ENCODE assay signal across 28 mouse cellular contexts in genomic region chr13:35770421-35770820, GRCm38 (mm10).
A peak's percentile ranks its signal among the peaks of the same experiment; 100 is the strongest.
DNase-seq lines count a peak whose midpoint lies in the region; ATAC-seq lines count a peak whose summit lies in the region.
"Had no signal": no experiment of that assay in that cellular context is flagged by ENCODE, and none has a peak within 500 bp of the region (broad histone marks: within the 10 kb centered on the region; RNA-seq: fewer than 3 reads in every experiment).

No protein-coding gene starts in this region.

- peak; percentile 39 for DNase-seq in cerebellum, adult 11-12 months
- DNase-seq in cerebellum, postnatal 4 days (ENCODE audit: low spot score in 2 of 2): no peak
- no peak for DNase-seq in heart, postnatal 25 days (ENCODE audit: low spot score)
- peak; percentile 35 for DNase-seq in brain, adult 2 months (ENCODE audit: low read depth, low spot score)
- peak; percentile 44 to 45 for DNase-seq in cerebellum, postnatal 36 days
- DNase-seq in kidney, postnatal 14 days: no peak
- DNase-seq: adrenal gland, postnatal 14 days; gastrocnemius, postnatal 14 days; heart, postnatal 14 days; kidney, adult 18-20 months; kidney, postnatal 36 days; layer of hippocampus, postnatal 36 days; liver, embryonic 13.5 days; lung, adult 18-20 months; spleen, adult 18-20 months; thymus, postnatal 14 days had no signal

- H3K9ac ChIP-seq in heart, embryonic 12.5 days: peak overlapping the region; percentile 13; the same call in 1 of the 2 replicates
- H3K9ac ChIP-seq: embryonic facial prominence, embryonic 15.5 days; forebrain, embryonic 12.5 days; kidney, embryonic 15.5 days; limb, embryonic 15.5 days; liver, embryonic 13.5 days had no signal

- no peaks in the 10 kb centered on the region for H3K27me3 ChIP-seq in heart, embryonic 12.5 days (replicated peaks)
- H3K27me3 ChIP-seq: CH12.LX; embryonic facial prominence, embryonic 15.5 days; forebrain, embryonic 12.5 days; kidney, embryonic 15.5 days; limb, embryonic 15.5 days; liver, embryonic 13.5 days; Patski had no signal

- intact Hi-C loops in heart, postnatal 25 days (cut with DNase I): loop anchor here (5.0 kb wide), 1 partner anchor 738 kb away; no protein-coding TSS in a partner anchor

- H3K27ac ChIP-seq in heart, embryonic 12.5 days (ENCODE audit: poor library complexity, severe bottlenecking): no peak overlapping the region
- H3K27ac ChIP-seq: embryonic facial prominence, embryonic 10.5 days; embryonic facial prominence, embryonic 15.5 days; forebrain, embryonic 12.5 days; kidney, embryonic 15.5 days; limb, embryonic 10.5 days; limb, embryonic 15.5 days; liver, embryonic 13.5 days had no signal

- H3K36me3 ChIP-seq in heart, embryonic 12.5 days: no peaks in the 10 kb centered on the region
- H3K36me3 ChIP-seq: embryonic facial prominence, embryonic 10.5 days; embryonic facial prominence, embryonic 15.5 days; forebrain, embryonic 12.5 days; kidney, embryonic 15.5 days; limb, embryonic 15.5 days; liver, embryonic 13.5 days had no signal

- H3K4me1 ChIP-seq in heart, embryonic 12.5 days (replicated peaks): peaks cover 52% of the 10 kb centered on the region

- 78% methylated on average over 9 of the region's 9 CpGs for whole genome bisulfite sequencing in heart, embryonic 12.5 days

- H3K4me3 ChIP-seq in heart, embryonic 12.5 days: no peak overlapping the region
- H3K4me3 ChIP-seq: embryonic facial prominence, embryonic 10.5 days; embryonic facial prominence, embryonic 15.5 days; forebrain, embryonic 12.5 days; kidney, embryonic 15.5 days; limb, embryonic 10.5 days; limb, embryonic 15.5 days; liver, embryonic 13.5 days had no signal

- no peak overlapping the region for H3K4me2 ChIP-seq in heart, embryonic 12.5 days
- H3K4me2 ChIP-seq: embryonic facial prominence, embryonic 15.5 days; forebrain, embryonic 12.5 days; kidney, embryonic 15.5 days; limb, embryonic 15.5 days; liver, embryonic 13.5 days; midbrain, embryonic 11.5 days had no signal

- H3K9me3 ChIP-seq in heart, embryonic 12.5 days (replicated peaks): no peaks in the 10 kb centered on the region
- H3K9me3 ChIP-seq: embryonic facial prominence, embryonic 10.5 days; embryonic facial prominence, embryonic 15.5 days; forebrain, embryonic 12.5 days; kidney, embryonic 15.5 days; limb, embryonic 10.5 days; limb, embryonic 15.5 days; liver, embryonic 13.5 days had no signal

- no peak for ATAC-seq in heart, embryonic 12.5 days (ENCODE audit: insufficient number of reproducible peaks, low FRiP score)
- ATAC-seq: hindbrain, embryonic 16.5 days; midbrain, embryonic 16.5 days; Patski had no signal

Comparison
In these comparisons a context has a peak if more than half of its experiments do, and no peak if none do; other contexts are left out.
1. DNase-seq: peak in cerebellum, adult 11-12 months (single experiment), brain, adult 2 months (single experiment) and cerebellum, postnatal 36 days (2 of 2); none in cerebellum, postnatal 4 days (0 of 2), heart, postnatal 25 days (single experiment) and kidney, postnatal 14 days (single experiment).